Mouse (Mus musculus) midbrain, postnatal 0 days (tissue): ENCODE measurements around the gene Ifna2. TPM values are rescaled to one million over a fixed set of nuclear protein-coding genes. Genes with fewer than 3 reads are reported as not detected.

Source experiments
- ATAC-seq: fragments of 200-750 bp; cut with Nextera tagmentation; 2 replicates; pipeline ENCODE4 v1.8.0; 2017; ENCODE audit warnings: moderate number of reproducible peaks, mild to moderate bottlenecking, moderate TSS enrichment, moderate library complexity; ENCODE audit not compliant: low FRiP score
- DNase-seq: peaks from one replicate; pipeline ENCODE4 v3.0.0-alpha.2; 2015; ENCODE audit warnings: low spot score
- H3K27ac ChIP-seq: fragments of 300-500 bp; sonication (generic); 2 replicates; pipeline ENCODE4 v1.5.1; 2014; ENCODE audit warnings: low read depth, mild to moderate bottlenecking, low read length, mixed read lengths
- H3K27me3 ChIP-seq: fragments of 300-500 bp; sonication (generic); 2 replicates; pipeline ENCODE4 v1.6.1; 2014; ENCODE audit warnings: low read length, control low read depth, mixed read lengths; ENCODE audit not compliant: insufficient read depth
- H3K36me3 ChIP-seq: fragments of 300-500 bp; sonication (generic); 2 replicates; pipeline ENCODE4 v1.6.1; 2014; ENCODE audit warnings: low read length, control low read depth, mixed read lengths; ENCODE audit not compliant: insufficient read depth
- H3K4me1 ChIP-seq: fragments of 300-500 bp; sonication (generic); 2 replicates; pipeline ENCODE4 v1.6.1; 2014; ENCODE audit warnings: mild to moderate bottlenecking, control low read depth, antibody characterized with exemption, low read length, mixed read lengths; ENCODE audit not compliant: insufficient read depth
- H3K4me2 ChIP-seq: fragments of 300-500 bp; sonication (generic); 2 replicates; pipeline ENCODE4 v1.6.1; 2014; ENCODE audit warnings: low read depth, mild to moderate bottlenecking, low read length, mixed read lengths; ENCODE audit not compliant: poor library complexity, severe bottlenecking
- H3K4me3 ChIP-seq: fragments of 300-500 bp; sonication (generic); 2 replicates; pipeline ENCODE4 v1.5.1; 2014; ENCODE audit warnings: low read depth, mild to moderate bottlenecking, low read length, moderate library complexity
- H3K9ac ChIP-seq: fragments of 300-500 bp; sonication (generic); replicated peaks from 2 replicates; pipeline ENCODE4 v1.6.1; 2014; ENCODE audit warnings: mild to moderate bottlenecking, low read length, moderate library complexity, mixed read lengths; ENCODE audit not compliant: poor library complexity, severe bottlenecking
- H3K9me3 ChIP-seq: fragments of 300-500 bp; sonication (generic); 2 replicates; pipeline ENCODE4 v1.6.1; 2016; ENCODE audit warnings: low read length, control low read depth
- CTCF ChIP-seq: IDR thresholded peaks from 2 replicates; pipeline ENCODE4 v1.5.1; 2016; ENCODE audit warnings: antibody characterized with exemption, mild to moderate bottlenecking
- WGBS: fragments of 180-500 bp; shearing (Covaris S2); extraction: QIAGEN DNeasy Blood & Tissue Kit; methylation state at CpG from one replicate; pipeline ENCODE4 v1.1.7; 2014; 5-methylcytosine and 5-hydroxymethylcytosine counted together
- polyA plus RNA-seq: library from polyadenylated mRNA; unstranded; fragments of >200 nt; fragmentation: Nextera tagmentation; extraction: Ambion mirVana; gene quantifications from 2 replicates; pipeline ENCODE4 v1.2.1, GENCODE M21; 2015
- total RNA-seq: library from RNA; depleted of rRNA; stranded (reverse); fragments of >200 nt; gene quantifications from 2 replicates; pipeline ENCODE4 v1.2.3, GENCODE M21; 2014

The Ifna2 gene
- total and polyA plus RNA-seq, 2 experiments from 2014 or later, result not detected

- 82% methylated on average over 5 of the region's 5 CpGs for WGBS
- no peak for TF ChIP-seq CTCF
- no peak overlapping the region for H3K9ac ChIP-seq
- H3K36me3 ChIP-seq, result no peaks in the 10 kb centered on the region
- H3K27ac ChIP-seq, result no peak overlapping the region
- 0 out of 2 replicates have a peak, but pooled peaks cover 3% of the 10 kb centered on the region for H3K27me3 ChIP-seq
- no peak for ATAC-seq
- H3K4me3 ChIP-seq, result no peak overlapping the region
- no peaks in the 10 kb centered on the region for H3K9me3 ChIP-seq
- no peak overlapping the region for H3K4me2 ChIP-seq
- H3K4me1 ChIP-seq, result no peaks in the 10 kb centered on the region
- DNase-seq, result no peak
These were observed 15.1 kb upstream of the Ifna2 start for GRCm38 (mm10) chr4:88698781-88699180.

- Histone ChIP-seq H3K9ac (no peak overlapping the region), H3K27ac (no peak overlapping the region), H3K4me2 (no peak overlapping the region), H3K36me3 (no peaks in the 10 kb centered on the region), H3K4me3 (no peak overlapping the region), H3K27me3 (0 out of 2 replicates have a peak, but pooled peaks cover 3% of the 10 kb centered on the region), H3K9me3 (no peaks in the 10 kb centered on the region), H3K4me1 (no peaks in the 10 kb centered on the region)
- TF ChIP-seq CTCF, result no peak
- WGBS, result 81% methylated on average over 4 of the region's 4 CpGs
- DNase-seq (no peak), ATAC-seq (no peak)
These were observed 14.0 kb upstream of the Ifna2 start for GRCm38 (mm10) chr4:88697753-88698152.

- DNase-seq (no peak), ATAC-seq (no peak)
- WGBS, result 71% methylated on average over 6 of the region's 6 CpGs
- Histone ChIP-seq H3K4me3 (no peak overlapping the region), H3K4me2 (no peak overlapping the region), H3K27ac (no peak overlapping the region), H3K27me3 (0 out of 2 replicates have a peak, but pooled peaks cover 3% of the 10 kb centered on the region), H3K9me3 (no peaks in the 10 kb centered on the region), H3K36me3 (no peaks in the 10 kb centered on the region), H3K4me1 (no peaks in the 10 kb centered on the region), H3K9ac (no peak overlapping the region)
- TF ChIP-seq CTCF, result no peak
These were observed 13.4 kb upstream of the Ifna2 start for GRCm38 (mm10) chr4:88697108-88697507.

GRCm38 (mm10) chr4:88696237-88696884 lies 12.6 kb upstream of the Ifna2 start:
- Histone ChIP-seq H3K4me2 (no peak overlapping the region), H3K9ac (no peak overlapping the region), H3K36me3 (no peaks in the 10 kb centered on the region), H3K9me3 (no peaks in the 10 kb centered on the region), H3K27me3 (0 out of 2 replicates have a peak, but pooled peaks cover 3% of the 10 kb centered on the region), H3K27ac (no peak overlapping the region), H3K4me3 (no peak overlapping the region), H3K4me1 (no peaks in the 10 kb centered on the region)
- peak; percentile 78 for DNase-seq
- ATAC-seq, result 0 out of 2 replicates have a peak, but pooled peaks have one; percentile 63
- TF ChIP-seq CTCF, result peak; percentile 97
- 23% methylated on average over 3 of the region's 3 CpGs for WGBS

GRCm38 (mm10) chr4:88693392-88693791 lies 9.7 kb upstream of the Ifna2 start:
- H3K36me3 ChIP-seq, result no peaks in the 10 kb centered on the region
- DNase-seq (no peak), ATAC-seq (no peak)
- TF ChIP-seq CTCF, result no peak
- no peak overlapping the region for H3K9ac ChIP-seq
- 85% methylated on average over 2 of the region's 2 CpGs for WGBS
- H3K4me1 ChIP-seq, result no peaks in the 10 kb centered on the region
- 0 out of 2 replicates have a peak, but pooled peaks cover 3% of the 10 kb centered on the region for H3K27me3 ChIP-seq
- H3K9me3 ChIP-seq, result no peaks in the 10 kb centered on the region
- H3K4me3 ChIP-seq, result no peak overlapping the region
- no peak overlapping the region for H3K27ac ChIP-seq
- no peak overlapping the region for H3K4me2 ChIP-seq

GRCm38 (mm10) chr4:88692537-88692936 lies 8.8 kb upstream of the Ifna2 start:
- Histone ChIP-seq H3K9me3 (no peaks in the 10 kb centered on the region), H3K4me1 (no peaks in the 10 kb centered on the region), H3K4me2 (no peak overlapping the region), H3K36me3 (no peaks in the 10 kb centered on the region), H3K4me3 (no peak overlapping the region), H3K27ac (no peak overlapping the region), H3K9ac (no peak overlapping the region), H3K27me3 (0 out of 2 replicates have a peak, but pooled peaks cover 3% of the 10 kb centered on the region)
- DNase-seq, result no peak
- 94% methylated on average over 1 of the region's 1 CpGs for WGBS
- no peak for ATAC-seq
- no peak for TF ChIP-seq CTCF
